Mouse (Mus musculus) limb, embryonic 13.5 days (tissue): ENCODE results near the gene Syngap1. TPM values are rescaled to one million over a fixed set of nuclear protein-coding genes. Genes with fewer than 3 reads are reported as not detected.
"Not testable (repeated sequence)": the region's sequence is repeated elsewhere in the genome, so short reads cannot be mapped to it uniquely, and the experiment has no call there.

Source experiments
- ATAC-seq: fragments of 200-750 bp; cut with Nextera tagmentation; 2 replicates; pipeline ENCODE4 v1.8.0; 2017; ENCODE audit warnings: low read depth, moderate number of reproducible peaks, moderate TSS enrichment; ENCODE audit not compliant: low FRiP score
- H3K27ac ChIP-seq: fragments of 300-500 bp; sonication (generic); 2 replicates; pipeline ENCODE4 v1.5.1; 2015; ENCODE audit warnings: inconsistent platforms, mild to moderate bottlenecking, moderate library complexity
- H3K27me3 ChIP-seq: fragments of 300-500 bp; sonication (generic); 2 replicates; pipeline ENCODE4 v1.6.1; 2015; ENCODE audit warnings: mild to moderate bottlenecking, inconsistent platforms
- H3K36me3 ChIP-seq: fragments of 300-500 bp; sonication (generic); 2 replicates; pipeline ENCODE4 v1.6.1; 2015; ENCODE audit warnings: inconsistent platforms, mild to moderate bottlenecking, moderate library complexity
- H3K4me1 ChIP-seq: fragments of 300-500 bp; sonication (generic); 2 replicates; pipeline ENCODE4 v1.6.1; 2015; ENCODE audit warnings: inconsistent platforms
- H3K4me2 ChIP-seq: fragments of 300-500 bp; sonication (generic); replicated peaks from 2 replicates; pipeline ENCODE4 v1.6.1; 2015; ENCODE audit warnings: inconsistent platforms, mild to moderate bottlenecking, moderate library complexity
- H3K4me3 ChIP-seq: fragments of 300-500 bp; sonication (generic); 2 replicates; pipeline ENCODE4 v1.5.1; 2015; ENCODE audit warnings: moderate library complexity, mild to moderate bottlenecking, inconsistent platforms
- H3K9ac ChIP-seq: fragments of 300-500 bp; sonication (generic); 2 replicates; pipeline ENCODE4 v1.6.1; 2015; ENCODE audit warnings: mild to moderate bottlenecking, inconsistent platforms
- H3K9me3 ChIP-seq: fragments of 300-500 bp; sonication (generic); 2 replicates; pipeline ENCODE4 v1.6.1; 2016; ENCODE audit warnings: inconsistent platforms
- WGBS: fragments of 180-500 bp; shearing (Covaris S2); methylation state at CpG from one replicate; pipeline ENCODE4 v1.1.7; 2015; 5-methylcytosine and 5-hydroxymethylcytosine counted together
- polyA plus RNA-seq: library from polyadenylated mRNA; unstranded; fragments of >200 nt; fragmentation: Nextera tagmentation; extraction: Ambion mirVana; gene quantifications from 2 replicates; pipeline ENCODE4 v1.2.1, GENCODE M21; 2015

Gene Syngap1
- polyA plus RNA-seq, 1 experiment from 2014 or later, result 3.6 TPM

DNA sequence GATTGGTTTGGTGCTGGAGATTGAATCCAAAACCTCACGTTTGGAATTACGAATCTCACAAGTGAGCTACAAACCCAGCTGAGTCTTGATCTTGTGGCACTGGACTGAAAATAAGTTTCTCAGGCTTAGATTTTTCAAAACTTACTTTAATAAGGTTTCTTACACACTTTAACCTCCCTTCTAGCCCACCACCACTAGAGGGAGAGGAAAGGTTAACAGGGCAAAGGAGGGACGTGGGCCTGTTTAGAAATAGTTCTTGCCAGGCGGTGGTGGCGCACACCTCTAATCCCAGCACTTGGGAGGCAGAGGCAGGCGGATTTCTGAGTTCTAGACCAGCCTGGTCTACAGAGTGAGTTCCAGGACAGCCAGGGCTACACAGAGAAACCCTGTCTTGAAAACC, 36.3 kb downstream of the Syngap1 start:
- H3K36me3 ChIP-seq, result peaks cover 64% of the 10 kb centered on the region

GRCm38 (mm10) chr17:26979426-26979825, 38.4 kb downstream of the Syngap1 start:
- H3K9ac ChIP-seq, result no peak overlapping the region
- no peak for ATAC-seq
- H3K4me1 ChIP-seq, result peaks cover 21% of the 10 kb centered on the region
- peaks cover 60% of the 10 kb centered on the region for H3K36me3 ChIP-seq
- H3K4me3 ChIP-seq, result no peak overlapping the region
- no peaks in the 10 kb centered on the region for H3K27me3 ChIP-seq
- WGBS, result 76% methylated on average over 2 of the region's 2 CpGs
- H3K9me3 ChIP-seq, result 0 out of 2 replicates have a peak, but pooled peaks cover 3% of the 10 kb centered on the region
- no peak overlapping the region for H3K4me2 ChIP-seq
- H3K27ac ChIP-seq, result no peak overlapping the region

More for the DNA sequence above, 36.3 kb downstream of the Syngap1 start:
- H3K4me1 ChIP-seq, result peaks cover 30% of the 10 kb centered on the region
- not testable (repeated sequence) for H3K9me3 ChIP-seq, H3K27ac ChIP-seq, H3K9ac ChIP-seq, H3K27me3 ChIP-seq, ATAC-seq, H3K4me3 ChIP-seq, H3K4me2 ChIP-seq
- 91% methylated on average over 6 of the region's 6 CpGs for whole genome bisulfite sequencing

GRCm38 (mm10) chr17:26981050-26981449, 40.0 kb downstream of the Syngap1 start:
- no peak for ATAC-seq
- Histone ChIP-seq H3K9ac (no peak overlapping the region), H3K27ac (no peak overlapping the region), H3K9me3 (0 out of 2 replicates have a peak, but pooled peaks cover 3% of the 10 kb centered on the region), H3K27me3 (no peaks in the 10 kb centered on the region), H3K36me3 (peaks cover 44% of the 10 kb centered on the region), H3K4me3 (no peak overlapping the region), H3K4me1 (peaks cover 8% of the 10 kb centered on the region; the same call in 1 of the 2 replicates), H3K4me2 (no peak overlapping the region)
- WGBS, result 69% methylated on average over 2 of the region's 2 CpGs

GRCm38 (mm10) chr17:26983382-26983781, 42.3 kb downstream of the Syngap1 start:
- Histone ChIP-seq H3K9me3 (no peaks in the 10 kb centered on the region), H3K36me3 (peaks cover 21% of the 10 kb centered on the region), H3K4me3 (no peak overlapping the region), H3K27me3 (no peaks in the 10 kb centered on the region), H3K9ac (no peak overlapping the region), H3K4me1 (no peaks in the 10 kb centered on the region), H3K27ac (no peak overlapping the region), H3K4me2 (no peak overlapping the region)
- 93% methylated on average over 4 of the region's 4 CpGs for WGBS
- ATAC-seq, result no peak

GRCm38 (mm10) chr17:26985503-26986179, 44.6 kb downstream of the Syngap1 start:
- H3K9ac ChIP-seq, result no peak overlapping the region
- WGBS, result 90% methylated on average over 10 of the region's 10 CpGs
- no peaks in the 10 kb centered on the region for H3K4me1 ChIP-seq
- H3K4me2 ChIP-seq, result no peak overlapping the region
- no peaks in the 10 kb centered on the region for H3K27me3 ChIP-seq
- H3K9me3 ChIP-seq, result no peaks in the 10 kb centered on the region
- H3K36me3 ChIP-seq, result peaks cover 4% of the 10 kb centered on the region
- ATAC-seq, result no peak
- no peak overlapping the region for H3K4me3 ChIP-seq
- no peak overlapping the region for H3K27ac ChIP-seq

GRCm38 (mm10) chr17:26990521-26990920, 49.5 kb downstream of the Syngap1 start:
- Histone ChIP-seq H3K4me1 (no peaks in the 10 kb centered on the region), H3K27ac (no peak overlapping the region), H3K4me2 (no peak overlapping the region), H3K36me3 (no peaks in the 10 kb centered on the region; the same call in 1 of the 2 replicates), H3K27me3 (no peaks in the 10 kb centered on the region), H3K9ac (no peak overlapping the region), H3K9me3 (no peaks in the 10 kb centered on the region), H3K4me3 (no peak overlapping the region)
- ATAC-seq, result no peak

- 81% methylated on average over 14 of the region's 14 CpGs for WGBS
Observed at GRCm38 (mm10) chr17:26994410-26994809, 53.4 kb downstream of the Syngap1 start.

DNA sequence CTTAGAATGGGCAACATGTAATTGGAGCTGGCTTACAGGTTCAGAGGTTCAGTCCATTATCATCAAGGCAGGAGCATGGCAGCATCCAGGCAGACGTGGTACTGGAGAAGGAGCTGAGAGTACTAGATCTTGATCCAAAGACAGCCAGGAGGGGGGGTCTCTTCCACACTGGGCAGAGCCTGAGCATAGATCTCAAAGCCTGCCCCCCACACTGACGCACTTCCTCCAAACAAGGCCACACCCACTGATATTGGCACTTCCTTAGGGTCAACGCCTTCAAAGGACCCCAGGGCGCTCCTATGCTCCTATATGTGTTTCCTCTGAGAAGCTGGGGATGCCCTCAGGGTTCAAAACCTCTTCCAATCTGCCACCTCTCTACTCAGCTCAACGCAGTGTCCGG, 54.0 kb downstream of the Syngap1 start:
- Histone ChIP-seq H3K4me1 (0 out of 2 replicates have a peak, but pooled peaks cover 2% of the 10 kb centered on the region), H3K36me3 (no peaks in the 10 kb centered on the region), H3K4me3 (no peak overlapping the region), H3K4me2 (no peak overlapping the region), H3K27ac (no peak overlapping the region), H3K27me3 (no peaks in the 10 kb centered on the region), H3K9me3 (no peaks in the 10 kb centered on the region), H3K9ac (no peak overlapping the region)
- ATAC-seq, result no peak
- 76% methylated on average over 6 of the region's 6 CpGs for WGBS

More at GRCm38 (mm10) chr17:26994410-26994809, 53.4 kb downstream of the Syngap1 start:
- no peak overlapping the region for H3K27ac ChIP-seq
- H3K36me3 ChIP-seq, result no peaks in the 10 kb centered on the region
- H3K9ac ChIP-seq, result no peak overlapping the region
- H3K4me1 ChIP-seq, result no peaks in the 10 kb centered on the region
- no peak overlapping the region for H3K4me3 ChIP-seq
- no peak for ATAC-seq
- H3K9me3 ChIP-seq, result no peaks in the 10 kb centered on the region
- H3K4me2 ChIP-seq, result no peak overlapping the region
- no peaks in the 10 kb centered on the region for H3K27me3 ChIP-seq

GRCm38 (mm10) chr17:26995562-26995961, 54.5 kb downstream of the Syngap1 start:
- Histone ChIP-seq H3K36me3 (no peaks in the 10 kb centered on the region), H3K27ac (no peak overlapping the region), H3K4me1 (peaks cover 7% of the 10 kb centered on the region; the same call in 1 of the 2 replicates), H3K27me3 (no peaks in the 10 kb centered on the region), H3K4me3 (no peak overlapping the region), H3K9me3 (no peaks in the 10 kb centered on the region), H3K9ac (no peak overlapping the region), H3K4me2 (no peak overlapping the region)
- ATAC-seq, result no peak
- 71% methylated on average over 8 of the region's 8 CpGs for WGBS

GRCm38 (mm10) chr17:26997661-26998060, 56.6 kb downstream of the Syngap1 start:
- no peak for ATAC-seq
- Histone ChIP-seq H3K9ac (no peak overlapping the region), H3K27ac (no peak overlapping the region), H3K27me3 (no peaks in the 10 kb centered on the region), H3K36me3 (no peaks in the 10 kb centered on the region), H3K4me2 (no peak overlapping the region), H3K4me3 (no peak overlapping the region), H3K4me1 (peaks cover 9% of the 10 kb centered on the region; the same call in 1 of the 2 replicates), H3K9me3 (no peaks in the 10 kb centered on the region)
- WGBS, result 76% methylated on average over 4 of the region's 4 CpGs

- no peak overlapping the region for H3K4me2 ChIP-seq
- no peak overlapping the region for H3K9ac ChIP-seq
- H3K27me3 ChIP-seq, result no peaks in the 10 kb centered on the region
- peaks cover 9% of the 10 kb centered on the region; the same call in 1 of the 2 replicates for H3K4me1 ChIP-seq
- 89% methylated on average over 15 of the region's 15 CpGs for WGBS
- ATAC-seq, result no peak
- no peak overlapping the region for H3K27ac ChIP-seq
- H3K9me3 ChIP-seq, result no peaks in the 10 kb centered on the region
- H3K36me3 ChIP-seq, result no peaks in the 10 kb centered on the region
- H3K4me3 ChIP-seq, result no peak overlapping the region
Observed at GRCm38 (mm10) chr17:26998283-26998682, 57.2 kb downstream of the Syngap1 start.

DNA sequence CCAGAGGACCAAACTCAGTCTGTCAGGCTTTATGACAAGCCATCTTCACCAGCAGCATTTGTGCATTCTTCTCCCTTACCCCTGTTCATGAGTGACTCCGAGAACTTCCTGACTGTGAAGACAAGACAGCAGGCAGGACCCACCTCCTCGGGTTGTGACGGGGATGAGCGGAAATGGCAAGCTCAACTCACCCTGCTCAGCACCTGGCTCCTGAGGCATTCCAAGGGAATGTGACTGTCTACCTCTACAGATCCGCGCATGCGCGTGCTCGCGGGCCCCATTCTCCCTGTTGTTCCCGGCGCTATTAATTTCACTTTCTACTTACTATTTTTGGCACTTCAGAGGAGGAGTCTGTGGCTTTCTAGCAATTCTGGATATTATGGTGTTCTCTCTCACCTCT, 58.9 kb downstream of the Syngap1 start:
- WGBS, result 70% methylated on average over 12 of the region's 12 CpGs
- peak; percentile 20; the same call in 1 of the 2 replicates for ATAC-seq
- H3K4me1 ChIP-seq, result peaks cover 9% of the 10 kb centered on the region; the same call in 1 of the 2 replicates
- peaks cover 4% of the 10 kb centered on the region; the same call in 1 of the 2 replicates for H3K27me3 ChIP-seq
- H3K4me3 ChIP-seq, result no peak overlapping the region
- H3K9ac ChIP-seq, result no peak overlapping the region
- peak overlapping the region; percentile 9 for H3K4me2 ChIP-seq
- H3K36me3 ChIP-seq, result no peaks in the 10 kb centered on the region
- no peak overlapping the region for H3K27ac ChIP-seq
- H3K9me3 ChIP-seq, result no peaks in the 10 kb centered on the region

- no peak for ATAC-seq
- Histone ChIP-seq H3K4me2 (no peak overlapping the region), H3K27me3 (peaks cover 6% of the 10 kb centered on the region; the same call in 1 of the 2 replicates), H3K9me3 (no peaks in the 10 kb centered on the region), H3K4me3 (no peak overlapping the region), H3K4me1 (peaks cover 13% of the 10 kb centered on the region; the same call in 1 of the 2 replicates), H3K36me3 (no peaks in the 10 kb centered on the region), H3K9ac (no peak overlapping the region), H3K27ac (no peak overlapping the region)
- 76% methylated on average over 7 of the region's 7 CpGs for WGBS
Observed at GRCm38 (mm10) chr17:27001151-27001550, 60.1 kb downstream of the Syngap1 start.
